Mouse (Mus musculus) limb, embryonic 12.5 days (tissue): Measurements from ENCODE around the gene Cenps. TPM values are rescaled to one million over a fixed set of nuclear protein-coding genes. Genes with fewer than 3 reads are reported as not detected.

ENCODE experiments used
- ATAC-seq: fragments of 200-750 bp; cut with Nextera tagmentation; 2 replicates; pipeline ENCODE4 v1.8.0; 2017; ENCODE audit warnings: low read depth, moderate TSS enrichment; ENCODE audit not compliant: insufficient number of reproducible peaks, insufficient read depth, low FRiP score, low TSS enrichment
- H3K27ac ChIP-seq: fragments of 300-500 bp; sonication (generic); 2 replicates; pipeline ENCODE4 v1.5.1; 2016; ENCODE audit warnings: mild to moderate bottlenecking, moderate library complexity
- H3K27me3 ChIP-seq: fragments of 300-500 bp; sonication (generic); 2 replicates; pipeline ENCODE4 v1.6.1; 2016; ENCODE audit warnings: mild to moderate bottlenecking, moderate library complexity
- H3K36me3 ChIP-seq: fragments of 300-500 bp; sonication (generic); 2 replicates; pipeline ENCODE4 v1.6.1; 2016; ENCODE audit warnings: mild to moderate bottlenecking, moderate library complexity
- H3K4me1 ChIP-seq: fragments of 300-500 bp; sonication (generic); replicated peaks from 2 replicates; pipeline ENCODE4 v1.6.1; 2016
- H3K4me2 ChIP-seq: fragments of 300-500 bp; sonication (generic); 2 replicates; pipeline ENCODE4 v1.6.1; 2016; ENCODE audit warnings: mild to moderate bottlenecking, moderate library complexity
- H3K4me3 ChIP-seq: fragments of 300-500 bp; sonication (generic); replicated peaks from 2 replicates; pipeline ENCODE4 v1.5.1; 2016; ENCODE audit warnings: mild to moderate bottlenecking
- H3K9ac ChIP-seq: fragments of 300-500 bp; sonication (generic); replicated peaks from 2 replicates; pipeline ENCODE4 v1.6.1; 2016; ENCODE audit warnings: mild to moderate bottlenecking, moderate library complexity
- H3K9me3 ChIP-seq: fragments of 300-500 bp; sonication (generic); 2 replicates; pipeline ENCODE4 v1.6.1; 2016; ENCODE audit warnings: mild to moderate bottlenecking, moderate library complexity
- WGBS: fragments of 180-500 bp; shearing (Covaris S2); methylation state at CpG from one replicate; pipeline ENCODE4 v1.1.7; 2016; 5-methylcytosine and 5-hydroxymethylcytosine counted together
- polyA plus RNA-seq: library from polyadenylated mRNA; unstranded; fragments of >200 nt; fragmentation: Nextera tagmentation; extraction: Ambion mirVana; gene quantifications from 2 replicates; pipeline ENCODE4 v1.2.1, GENCODE M21; 2016

Cenps gene
- 46.9 and 47.9 TPM in 2 replicates for polyA plus RNA-seq

DNA sequence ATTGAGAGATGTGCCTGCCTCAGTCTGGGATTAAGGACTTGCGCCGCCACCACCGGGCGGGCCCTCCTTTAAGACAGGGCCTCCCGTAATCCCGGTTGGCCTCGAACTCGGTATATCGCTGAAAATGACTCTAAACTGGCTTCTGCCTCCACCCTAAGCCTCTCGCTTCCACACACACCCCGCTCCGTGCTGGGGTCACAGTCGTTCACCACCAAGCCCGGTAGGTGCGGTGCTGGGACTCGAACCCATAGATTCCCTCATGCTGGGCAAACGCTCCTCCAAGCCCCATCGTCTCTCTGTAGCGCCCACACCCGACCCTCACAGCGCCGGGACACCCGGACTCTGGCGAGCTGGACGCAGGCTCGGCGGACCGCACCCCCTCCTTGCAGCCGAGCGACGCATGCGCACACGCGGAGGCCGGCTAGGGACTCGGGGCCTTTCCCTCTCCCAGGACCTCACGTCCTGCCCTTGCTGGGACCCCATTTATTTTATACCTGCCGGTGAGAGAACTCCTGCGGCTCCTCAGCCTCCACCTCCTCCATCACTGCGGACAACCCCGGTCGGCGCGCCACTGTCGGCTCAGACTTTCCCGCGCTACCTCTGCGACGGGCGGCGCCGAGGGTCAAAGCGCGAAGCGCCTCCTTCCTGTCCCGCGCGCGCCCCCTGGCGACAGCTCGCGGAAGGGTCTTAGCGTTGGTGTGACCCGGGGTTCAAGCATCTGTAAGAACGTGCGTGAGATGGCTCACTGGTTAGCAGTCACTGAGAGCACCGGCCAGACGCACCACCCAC is at the start of gene Cenps:
Gene Cenps (minus strand): TSS at position 648 of the 789 bp plus-strand sequence.
- Histone ChIP-seq H3K27me3 (no peaks in the 10 kb centered on the region), H3K36me3 (no peaks in the 10 kb centered on the region), H3K4me1 (peaks cover 7% of the 10 kb centered on the region), H3K4me3 (peak within 1 kb of the TSS; percentile 59), H3K4me2 (peak within 1 kb of the TSS; percentile 68), H3K27ac (peak within 1 kb of the TSS; percentile 88), H3K9ac (peak within 1 kb of the TSS; percentile 70), H3K9me3 (no peaks in the 10 kb centered on the region)
- peak; percentile 80 for ATAC-seq
- 1% methylated on average over 68 of the region's 68 CpGs for WGBS

DNA sequence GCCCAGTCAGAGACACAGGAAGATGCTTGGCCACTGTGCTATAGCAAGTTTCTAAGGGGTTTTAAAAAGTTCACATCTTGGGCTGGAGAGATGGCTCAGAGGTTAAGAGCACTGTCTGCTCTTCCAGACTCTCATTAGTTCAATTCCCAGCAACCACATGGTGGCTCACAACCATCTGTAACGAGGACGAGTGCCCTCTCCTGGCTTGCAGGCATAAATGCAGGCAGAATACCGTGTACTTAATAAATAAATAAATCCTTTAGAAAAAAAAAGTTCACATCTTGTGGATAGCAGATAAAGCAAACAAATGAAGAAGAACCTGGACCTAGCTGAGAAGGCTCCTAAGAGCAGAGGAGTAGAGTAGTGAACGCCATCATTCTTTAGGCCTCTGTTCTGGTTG is 45.3 kb upstream of the Cenps start:
- Histone ChIP-seq H3K27ac (no peak overlapping the region), H3K36me3 (peaks cover 91% of the 10 kb centered on the region), H3K27me3 (no peaks in the 10 kb centered on the region), H3K4me1 (no peaks in the 10 kb centered on the region; the same call in 1 of the 2 replicates), H3K4me2 (no peak overlapping the region), H3K9ac (no peak overlapping the region), H3K9me3 (no peaks in the 10 kb centered on the region), H3K4me3 (no peak overlapping the region)
- no peak for ATAC-seq
- WGBS = 60% methylated on average over 4 of the region's 4 CpGs

DNA sequence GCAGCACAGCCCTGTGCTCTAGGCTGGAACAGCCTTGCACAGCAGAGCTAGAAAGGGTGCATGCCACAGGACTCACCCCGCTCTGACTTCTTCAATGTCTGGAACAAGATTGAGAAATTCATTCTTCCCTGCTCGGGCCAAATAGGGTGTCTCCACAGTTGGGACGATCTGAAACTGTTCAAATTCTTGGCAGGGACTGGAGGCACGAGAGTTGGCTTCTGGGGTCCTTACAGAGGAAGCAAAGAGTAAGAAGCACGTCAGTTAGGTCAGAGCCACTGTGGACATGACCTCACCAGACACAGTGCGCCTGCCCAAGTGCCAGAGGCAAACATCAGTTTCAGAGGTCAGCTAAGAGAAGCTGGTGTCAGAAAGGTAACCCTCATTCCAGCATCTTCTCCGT is 44.8 kb upstream of the Cenps start:
- H3K4me2 ChIP-seq = no peak overlapping the region
- no peak overlapping the region for H3K9ac ChIP-seq
- ATAC-seq = no peak
- 90% methylated on average over 7 of the region's 7 CpGs for WGBS
- no peaks in the 10 kb centered on the region for H3K9me3 ChIP-seq
- H3K4me3 ChIP-seq = no peak overlapping the region
- H3K36me3 ChIP-seq = peaks cover 85% of the 10 kb centered on the region
- H3K27ac ChIP-seq = no peak overlapping the region
- no peaks in the 10 kb centered on the region for H3K27me3 ChIP-seq
- H3K4me1 ChIP-seq = no peaks in the 10 kb centered on the region; the same call in 1 of the 2 replicates

DNA sequence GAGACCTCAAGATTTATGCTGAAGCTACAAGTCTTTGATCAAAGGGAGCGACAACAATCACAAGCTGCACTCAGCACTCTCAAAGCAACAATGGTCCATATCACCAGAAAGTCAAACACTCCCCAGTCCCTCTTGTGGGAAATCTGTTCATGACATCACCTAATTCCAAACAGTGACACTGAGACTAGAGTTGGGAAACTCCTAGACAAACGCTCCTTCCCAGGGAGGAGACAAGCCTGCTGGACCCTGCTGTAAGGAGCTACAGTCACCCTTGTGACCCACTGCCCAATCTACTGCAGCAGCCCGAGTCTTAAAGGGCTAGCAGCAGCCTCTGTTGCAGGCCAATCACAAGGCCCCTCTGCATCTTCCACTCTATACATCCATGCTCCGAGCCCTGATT is 42.1 kb upstream of the Cenps start:
- ATAC-seq = no peak
- H3K4me1 ChIP-seq = no peaks in the 10 kb centered on the region; the same call in 1 of the 2 replicates
- H3K4me2 ChIP-seq = no peak overlapping the region
- no peaks in the 10 kb centered on the region for H3K27me3 ChIP-seq
- no peaks in the 10 kb centered on the region for H3K9me3 ChIP-seq
- no peak overlapping the region for H3K9ac ChIP-seq
- no peak overlapping the region for H3K4me3 ChIP-seq
- peaks cover 62% of the 10 kb centered on the region for H3K36me3 ChIP-seq
- H3K27ac ChIP-seq = no peak overlapping the region
- WGBS = 53% methylated on average over 4 of the region's 4 CpGs

DNA sequence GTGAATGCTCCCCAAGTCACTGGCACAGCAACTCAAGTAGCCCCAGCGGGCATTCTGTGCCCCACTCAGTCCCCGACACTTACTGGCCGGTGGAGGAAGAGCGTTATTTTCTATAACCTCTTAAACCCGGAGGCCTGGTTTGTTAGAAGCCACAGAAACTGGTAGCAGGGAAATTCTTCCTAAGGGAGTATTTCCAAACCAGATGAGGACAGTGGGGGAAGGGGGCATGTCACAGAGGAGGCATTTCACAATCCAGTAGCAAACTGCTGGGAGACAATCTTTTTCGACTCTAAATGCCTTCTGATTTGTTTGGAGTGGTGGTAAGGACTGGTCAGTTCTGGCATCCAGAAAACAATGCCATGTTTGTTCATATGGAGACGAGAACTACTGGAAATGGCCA is 41.7 kb upstream of the Cenps start:
- Histone ChIP-seq H3K9ac (no peak overlapping the region), H3K4me2 (no peak overlapping the region), H3K4me1 (no peaks in the 10 kb centered on the region; the same call in 1 of the 2 replicates), H3K4me3 (no peak overlapping the region), H3K36me3 (peaks cover 57% of the 10 kb centered on the region), H3K9me3 (no peaks in the 10 kb centered on the region), H3K27me3 (no peaks in the 10 kb centered on the region), H3K27ac (no peak overlapping the region)
- 81% methylated on average over 7 of the region's 7 CpGs for WGBS
- ATAC-seq = no peak

DNA sequence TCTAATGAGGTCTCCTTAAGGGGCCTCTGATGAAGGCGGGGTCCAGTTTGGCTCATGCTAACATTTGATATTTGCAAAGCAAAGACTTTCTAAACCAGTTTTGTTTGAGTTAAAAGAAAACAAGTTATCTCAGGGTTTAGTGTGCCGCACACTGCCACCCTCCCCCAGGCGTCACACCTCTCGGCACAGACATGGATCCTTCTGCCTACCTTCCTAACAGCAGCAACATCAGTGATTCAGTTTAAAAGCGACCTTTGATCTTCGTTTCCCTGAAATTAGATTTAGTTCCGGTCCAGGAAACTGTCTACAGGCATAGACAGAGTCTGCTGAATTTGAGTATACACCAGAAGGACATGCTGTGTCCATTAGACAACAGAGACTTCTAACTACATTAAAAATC is 40.9 kb upstream of the Cenps start:
- no peak for ATAC-seq
- H3K4me2 ChIP-seq = no peak overlapping the region
- H3K9me3 ChIP-seq = no peaks in the 10 kb centered on the region
- H3K4me3 ChIP-seq = no peak overlapping the region
- WGBS = 67% methylated on average over 7 of the region's 7 CpGs
- H3K36me3 ChIP-seq = peaks cover 49% of the 10 kb centered on the region
- H3K27me3 ChIP-seq = no peaks in the 10 kb centered on the region
- H3K4me1 ChIP-seq = no peaks in the 10 kb centered on the region; the same call in 1 of the 2 replicates
- no peak overlapping the region for H3K9ac ChIP-seq
- H3K27ac ChIP-seq = no peak overlapping the region

DNA sequence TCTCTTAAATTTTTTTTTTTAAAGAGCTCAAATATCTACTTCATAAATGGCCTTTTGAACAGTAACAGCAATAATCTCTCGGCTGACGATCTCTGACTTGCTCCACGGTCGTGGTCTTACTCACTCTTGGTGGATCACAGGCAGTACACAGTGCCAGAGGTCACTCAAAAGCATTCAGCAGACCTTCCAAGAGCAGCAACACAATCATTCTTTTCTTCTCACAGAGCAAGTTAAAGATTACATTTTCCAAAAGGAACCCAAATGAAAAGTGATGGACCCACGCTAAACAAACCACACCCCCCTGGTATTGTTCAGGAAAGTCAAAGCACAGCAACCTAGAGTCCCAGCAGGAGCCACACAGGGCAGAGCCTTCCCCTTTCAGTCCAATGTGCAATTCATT is 39.6 kb upstream of the Cenps start:
- no peak for ATAC-seq
- WGBS = 83% methylated on average over 5 of the region's 5 CpGs
- no peak overlapping the region for H3K4me2 ChIP-seq
- peaks cover 36% of the 10 kb centered on the region for H3K36me3 ChIP-seq
- no peak overlapping the region for H3K4me3 ChIP-seq
- no peaks in the 10 kb centered on the region for H3K9me3 ChIP-seq
- no peaks in the 10 kb centered on the region; the same call in 1 of the 2 replicates for H3K4me1 ChIP-seq
- no peak overlapping the region for H3K27ac ChIP-seq
- H3K9ac ChIP-seq = no peak overlapping the region
- H3K27me3 ChIP-seq = no peaks in the 10 kb centered on the region

- H3K27ac ChIP-seq = no peak overlapping the region
- no peak overlapping the region for H3K9ac ChIP-seq
- H3K4me1 ChIP-seq = no peaks in the 10 kb centered on the region; the same call in 1 of the 2 replicates
- no peak for ATAC-seq
- H3K36me3 ChIP-seq = peaks cover 32% of the 10 kb centered on the region
- H3K27me3 ChIP-seq = no peaks in the 10 kb centered on the region
- H3K9me3 ChIP-seq = no peaks in the 10 kb centered on the region
- no peak overlapping the region for H3K4me2 ChIP-seq
- 90% methylated on average over 6 of the region's 6 CpGs for WGBS
- H3K4me3 ChIP-seq = no peak overlapping the region
These were observed 39.2 kb upstream of the Cenps start for GRCm38 (mm10) chr4:149176645-149177044.

- Histone ChIP-seq H3K9ac (no peak overlapping the region), H3K27me3 (no peaks in the 10 kb centered on the region), H3K36me3 (peaks cover 4% of the 10 kb centered on the region), H3K4me3 (no peak overlapping the region), H3K27ac (no peak overlapping the region), H3K4me1 (no peaks in the 10 kb centered on the region), H3K9me3 (no peaks in the 10 kb centered on the region), H3K4me2 (no peak overlapping the region)
- ATAC-seq = no peak
- 91% methylated on average over 6 of the region's 6 CpGs for WGBS
These were observed 36.2 kb upstream of the Cenps start for GRCm38 (mm10) chr4:149173661-149174060.

GRCm38 (mm10) chr4:149172666-149173065 is 35.2 kb upstream of the Cenps start:
- no peaks in the 10 kb centered on the region for H3K27me3 ChIP-seq
- peak overlapping the region; percentile 54; the same call in 1 of the 2 replicates for H3K27ac ChIP-seq
- 78% methylated on average over 2 of the region's 2 CpGs for WGBS
- H3K9ac ChIP-seq = no peak overlapping the region
- H3K36me3 ChIP-seq = no peaks in the 10 kb centered on the region
- no peak for ATAC-seq
- no peaks in the 10 kb centered on the region for H3K9me3 ChIP-seq
- H3K4me3 ChIP-seq = no peak overlapping the region
- no peaks in the 10 kb centered on the region for H3K4me1 ChIP-seq
- no peak overlapping the region for H3K4me2 ChIP-seq

DNA sequence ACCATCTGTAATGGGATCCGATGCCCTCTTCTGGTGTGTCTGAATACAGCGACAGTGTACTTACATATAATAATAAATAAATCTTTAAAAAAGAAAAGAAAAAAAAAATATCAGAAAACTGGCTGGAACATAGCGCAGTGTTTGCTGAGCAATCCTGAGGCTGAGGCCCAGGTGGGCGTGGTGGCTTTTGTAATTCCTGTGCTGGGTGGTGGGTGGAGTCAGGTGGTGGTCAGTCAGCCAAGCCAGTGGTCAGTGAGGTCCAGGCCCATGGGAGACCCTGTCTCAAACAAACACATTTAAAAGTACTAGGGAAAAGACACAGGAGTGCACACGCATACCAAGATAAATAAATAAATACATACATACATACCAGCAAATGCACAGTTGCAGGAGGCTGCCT is 34.7 kb upstream of the Cenps start:
- Histone ChIP-seq H3K4me3 (no peak overlapping the region), H3K36me3 (no peaks in the 10 kb centered on the region), H3K27me3 (no peaks in the 10 kb centered on the region), H3K9ac (no peak overlapping the region), H3K4me1 (no peaks in the 10 kb centered on the region), H3K27ac (peak overlapping the region; percentile 54; the same call in 1 of the 2 replicates), H3K4me2 (no peak overlapping the region), H3K9me3 (no peaks in the 10 kb centered on the region)
- 92% methylated on average over 5 of the region's 5 CpGs for WGBS
- no peak for ATAC-seq

GRCm38 (mm10) chr4:149171581-149171981 is 34.2 kb upstream of the Cenps start:
- no peak for ATAC-seq
- no peaks in the 10 kb centered on the region for H3K9me3 ChIP-seq
- WGBS = 78% methylated on average over 5 of the region's 5 CpGs
- no peaks in the 10 kb centered on the region for H3K4me1 ChIP-seq
- no peak overlapping the region for H3K4me3 ChIP-seq
- no peaks in the 10 kb centered on the region for H3K27me3 ChIP-seq
- no peak overlapping the region for H3K27ac ChIP-seq
- H3K36me3 ChIP-seq = no peaks in the 10 kb centered on the region
- H3K4me2 ChIP-seq = no peak overlapping the region
- H3K9ac ChIP-seq = no peak overlapping the region
